Comparison of ENCODE assay signal across 8 mouse cellular contexts in the genomic region with DNA sequence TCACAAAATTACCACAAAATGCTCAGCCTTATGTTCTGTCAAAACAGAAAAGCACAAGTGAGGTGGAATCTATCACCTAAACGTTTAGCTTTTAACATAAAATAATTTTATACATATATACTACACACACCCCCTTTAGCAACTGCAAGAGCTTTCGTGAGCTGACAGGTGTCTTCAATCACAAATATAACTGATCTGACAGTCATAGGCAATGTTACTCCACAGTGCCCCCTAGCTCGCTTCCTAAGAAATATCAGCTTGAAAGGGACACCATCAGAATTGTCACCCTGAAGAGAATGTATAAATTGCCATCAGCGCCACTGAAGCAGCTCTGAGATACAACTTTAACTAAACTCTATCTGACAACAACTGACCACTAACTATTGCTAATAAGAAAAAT. TPM values are rescaled to one million over a fixed set of nuclear protein-coding genes. Genes with fewer than 3 reads are reported as not detected.
DNase-seq lines count a peak whose midpoint lies in the region; ATAC-seq lines count a peak whose summit lies in the region.

No protein-coding gene starts in this region.

- ATAC-seq in megakaryocyte, adult 5-6 weeks (ENCODE audit: poor library complexity, severe bottlenecking) = peak; percentile 31; the same call in 1 of the 2 replicates

- no peaks in the 10 kb centered on the region for H3K9me3 ChIP-seq in heart, embryonic 10.5 days

- no peak overlapping the region for H3K4me3 ChIP-seq in heart, embryonic 10.5 days

- H3K4me1 ChIP-seq in heart, embryonic 10.5 days = 0 out of 2 replicates have a peak, but pooled peaks cover 2% of the 10 kb centered on the region

- DNase-seq in heart, adult 18-20 months = peak; percentile 70 to 87
- no peak for DNase-seq in heart, postnatal 25 days (ENCODE audit: low spot score)
- peak; percentile 53 to 62 for DNase-seq in adrenal gland, adult 18-20 months (ENCODE audit: low spot score in 2 of 2)
- peak; percentile 45 for DNase-seq in embryo, embryonic 11.5 days (ENCODE audit: low read depth, low spot score)
- DNase-seq in heart, embryonic 10.5 days (ENCODE audit: low spot score) = peak; percentile 81
- peak; percentile 55 to 81 for DNase-seq in layer of hippocampus, postnatal 14 days (ENCODE audit: low spot score in 2 of 2)
- peak; percentile 62 for DNase-seq in skeletal muscle tissue, adult 2 months (ENCODE audit: low read depth, low spot score)

- peaks cover 8% of the 10 kb centered on the region; the same call in 1 of the 2 replicates for H3K27me3 ChIP-seq in heart, embryonic 10.5 days (ENCODE audit: insufficient read depth, poor library complexity, severe bottlenecking)

- intact Hi-C loops in heart, postnatal 25 days (cut with DNase I) = loop anchor here (5.0 kb wide), 1 partner anchor 205 kb away; no protein-coding TSS in a partner anchor

- no peak overlapping the region for H3K27ac ChIP-seq in heart, embryonic 10.5 days

- H3K36me3 ChIP-seq in heart, embryonic 10.5 days = no peaks in the 10 kb centered on the region

- WGBS in heart, embryonic 10.5 days = 8% methylated on average over 4 of the region's 4 CpGs

RNA-seq across cellular contexts. Expression of a gene that starts 2.0 kb away (rescaled TPM):
- total RNA-seq in heart, adult 18-20 months (2021) = 10 to 100 TPM; 27.6 to 34.6 TPM
- 10 to 100 TPM; 22.1 to 25.3 TPM for total RNA-seq in heart, postnatal 25 days (2021)
- 100 to 1,000 TPM; 120 to 197 TPM for total RNA-seq in adrenal gland, adult 18-20 months (2021)
- 13.9 and 14.2 TPM in 2 replicates for polyA plus RNA-seq in heart, embryonic 10.5 days (2016; fragmentation: Nextera tagmentation; extraction: Ambion mirVana)
- total RNA-seq in layer of hippocampus, postnatal 14 days (2021) = 10 to 100 TPM; 34.6 to 42.5 TPM
- total RNA-seq in megakaryocyte, adult 5-6 weeks (2015) = 26.8 and 30.9 TPM in 2 replicates
- total RNA-seq in megakaryocyte, adult 5-6 weeks (2017) = 15.6 and 20.2 TPM in 2 replicates

RNA-seq across cellular contexts. Expression of a gene that starts 53.9 kb away (rescaled TPM):
- total RNA-seq in heart, adult 18-20 months (2021) = not detected
- not detected for total RNA-seq in heart, postnatal 25 days (2021)
- total RNA-seq in adrenal gland, adult 18-20 months (2021) = not detected
- not detected in 2 replicates for polyA plus RNA-seq in heart, embryonic 10.5 days (2016; fragmentation: Nextera tagmentation; extraction: Ambion mirVana)
- total RNA-seq in layer of hippocampus, postnatal 14 days (2021) = not detected
- not detected in 2 replicates for total RNA-seq in megakaryocyte, adult 5-6 weeks (2015)
- total RNA-seq in megakaryocyte, adult 5-6 weeks (2017) = not detected in 2 replicates
